Mouse (Mus musculus): ENCODE data around the gene Acadl. TPM values are rescaled to one million over a fixed set of nuclear protein-coding genes. Genes with fewer than 3 reads are reported as not detected.
A peak's percentile ranks its signal among the peaks of the same experiment; 100 is the strongest.

Gene Acadl
- polyA plus RNA-seq, 1 experiment from 2014 or later, result 128 TPM

DNA sequence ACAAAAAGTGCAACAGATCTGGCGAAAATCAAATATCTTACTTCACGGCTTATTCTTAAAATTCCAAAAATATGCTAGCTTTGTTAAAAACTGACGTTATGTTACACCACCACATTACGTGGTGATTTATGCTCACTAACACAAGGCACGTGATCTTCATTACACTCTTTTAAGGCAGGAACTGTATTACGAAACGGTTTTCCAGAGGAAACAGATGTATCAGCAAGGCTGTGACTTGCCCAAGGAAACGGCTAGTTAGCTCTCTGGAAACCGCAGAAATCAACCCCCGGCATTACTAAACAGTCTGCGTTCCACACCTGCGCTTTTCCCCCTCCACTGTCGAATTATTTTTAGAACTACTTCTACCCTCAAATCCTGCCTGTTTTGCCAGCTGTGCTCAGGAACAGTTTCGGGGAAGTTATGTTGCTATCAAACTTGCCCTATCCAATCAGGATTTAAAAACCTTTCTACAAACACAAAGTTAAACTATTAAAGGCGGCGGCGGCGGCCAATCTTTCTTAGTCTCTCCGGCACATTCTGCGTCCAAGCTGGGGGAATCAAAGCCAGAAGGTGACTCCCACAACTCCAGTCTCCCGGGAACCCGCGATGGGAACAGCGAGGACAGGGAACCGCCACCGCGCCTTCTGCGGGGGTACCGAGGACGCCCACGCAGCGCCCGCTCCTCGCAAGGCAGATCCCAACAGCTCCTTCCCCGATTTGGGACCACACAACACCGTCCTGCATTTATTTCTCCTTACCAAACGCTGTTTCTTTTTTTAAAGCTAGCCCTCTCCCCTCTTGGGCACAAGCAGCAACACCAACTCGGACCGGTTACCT is 46.9 kb downstream of the Acadl start:
- Histone ChIP-seq H3K9me3 (ENCODE audit: low read depth, low read length) (no peaks in the 10 kb centered on the region), H3K4me2 (peak overlapping the region; percentile 80), H3K27ac (ENCODE audit: low read depth) (peak overlapping the region; percentile 96), H3K4me3 (ENCODE audit: low read depth, low read length) (peak overlapping the region; percentile 67), H3K9ac (peak overlapping the region; percentile 71), H3K36me3 (ENCODE audit: insufficient read depth) (no peaks in the 10 kb centered on the region), H3K4me1 (ENCODE audit: insufficient read depth) (peaks cover 7% of the 10 kb centered on the region; the same call in 1 of the 2 replicates), H3K27me3 (ENCODE audit: insufficient read depth, low read length) (no peaks in the 10 kb centered on the region)
- WGBS, result under 1% methylated on average over 39 of the region's 39 CpGs
- DNase-seq (peak; percentile 85), ATAC-seq (ENCODE audit: insufficient read depth) (peak; percentile 29; the same call in 1 of the 2 replicates)
- TF ChIP-seq CTCF (IDR thresholded peaks at IDR 0.05; ENCODE audit: low read depth), result no peak

DNA sequence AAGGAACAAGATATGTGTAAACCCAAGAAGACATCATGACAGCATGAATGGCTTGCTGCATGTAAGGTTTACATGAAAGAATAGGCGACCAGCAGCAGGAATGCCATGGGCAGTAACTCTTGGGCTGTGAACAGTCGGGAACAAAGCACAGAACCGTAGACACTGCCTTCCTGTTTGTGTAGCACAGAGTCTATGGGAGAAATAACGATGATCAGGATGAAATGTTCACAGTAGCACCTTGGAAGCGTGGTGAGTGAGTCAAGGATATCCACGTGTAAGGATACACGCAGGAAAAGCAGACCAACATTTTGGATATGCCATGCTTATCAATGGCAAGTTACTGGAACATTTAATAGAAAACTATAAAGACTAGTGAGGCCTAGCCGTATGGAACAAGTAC is 48.3 kb downstream of the Acadl start:
- ATAC-seq (ENCODE audit: insufficient read depth), result no peak
- WGBS, result 22% methylated on average over 8 of the region's 8 CpGs
- Histone ChIP-seq H3K4me1 (ENCODE audit: insufficient read depth) (peaks cover 7% of the 10 kb centered on the region; the same call in 1 of the 2 replicates), H3K9me3 (ENCODE audit: low read depth, low read length) (no peaks in the 10 kb centered on the region), H3K27ac (ENCODE audit: low read depth) (peak overlapping the region; percentile 55), H3K9ac (peak overlapping the region; percentile 9; the same call in 1 of the 2 replicates), H3K27me3 (ENCODE audit: insufficient read depth, low read length) (no peaks in the 10 kb centered on the region), H3K36me3 (ENCODE audit: insufficient read depth) (no peaks in the 10 kb centered on the region), H3K4me2 (peak overlapping the region; percentile 80), H3K4me3 (ENCODE audit: low read depth, low read length) (peak overlapping the region; percentile 67)
- no peak for TF ChIP-seq CTCF (IDR thresholded peaks at IDR 0.05; ENCODE audit: low read depth)
- peak; percentile 43 for DNase-seq

DNA sequence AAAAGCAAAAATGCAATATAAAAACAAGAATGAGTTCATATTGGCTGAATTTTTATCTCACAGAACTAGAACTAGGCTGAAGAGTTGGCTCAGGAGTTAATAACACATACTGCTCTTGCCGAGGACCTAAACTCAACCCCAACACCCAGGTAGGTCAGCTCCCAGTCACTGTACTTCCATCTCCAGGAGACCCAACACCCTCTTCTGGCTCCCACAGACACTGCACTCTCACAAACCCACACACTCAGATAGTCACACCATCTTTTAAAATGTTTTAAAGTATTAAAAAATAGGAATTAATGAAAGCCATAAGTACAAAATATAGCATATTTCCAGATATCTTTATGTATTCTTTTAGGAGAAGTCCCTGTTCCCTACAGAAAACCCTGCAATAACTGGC is 49.9 kb downstream of the Acadl start:
- TF ChIP-seq CTCF (IDR thresholded peaks at IDR 0.05; ENCODE audit: low read depth), result no peak
- 48% methylated on average over 1 of the region's 1 CpGs for WGBS

DNA sequence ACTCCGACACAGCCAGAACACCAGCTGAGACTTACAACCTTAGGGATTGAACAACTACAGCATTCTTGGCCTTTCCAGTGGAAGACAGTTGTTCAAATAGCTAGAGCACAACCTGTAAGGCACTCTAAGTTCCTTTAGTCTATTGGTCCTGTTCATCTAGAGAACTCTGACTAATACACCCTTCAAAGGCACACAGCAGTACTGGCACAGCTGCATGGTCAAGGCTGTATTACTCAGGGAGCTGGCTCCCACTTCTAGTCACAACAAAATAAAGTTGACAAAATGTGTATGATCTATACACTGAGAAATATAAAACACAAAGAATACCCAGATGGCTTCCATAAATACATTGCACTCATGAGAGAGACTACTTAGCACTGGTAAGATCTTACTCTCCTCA is 56.3 kb downstream of the Acadl start:
- ATAC-seq (ENCODE audit: insufficient read depth) (no peak), DNase-seq (no peak)
- no peak for TF ChIP-seq CTCF (IDR thresholded peaks at IDR 0.05; ENCODE audit: low read depth)
- Histone ChIP-seq H3K4me2 (no peak overlapping the region), H3K4me1 (ENCODE audit: insufficient read depth) (no peaks in the 10 kb centered on the region), H3K36me3 (ENCODE audit: insufficient read depth) (peaks cover 3% of the 10 kb centered on the region; the same call in 1 of the 2 replicates), H3K9ac (no peak overlapping the region), H3K9me3 (ENCODE audit: low read depth, low read length) (no peaks in the 10 kb centered on the region), H3K27ac (ENCODE audit: low read depth) (no peak overlapping the region), H3K27me3 (ENCODE audit: insufficient read depth, low read length) (no peaks in the 10 kb centered on the region), H3K4me3 (ENCODE audit: low read depth, low read length) (no peak overlapping the region)
- 75% methylated on average over 1 of the region's 1 CpGs for WGBS

More for the DNA sequence above, 49.9 kb downstream of the Acadl start:
- Histone ChIP-seq H3K9me3 (ENCODE audit: low read depth, low read length) (no peaks in the 10 kb centered on the region), H3K36me3 (ENCODE audit: insufficient read depth) (no peaks in the 10 kb centered on the region), H3K27me3 (ENCODE audit: insufficient read depth, low read length) (no peaks in the 10 kb centered on the region), H3K27ac (ENCODE audit: low read depth) (no peak overlapping the region), H3K9ac (no peak overlapping the region), H3K4me3 (ENCODE audit: low read depth, low read length) (no peak overlapping the region), H3K4me1 (ENCODE audit: insufficient read depth) (peaks cover 7% of the 10 kb centered on the region; the same call in 1 of the 2 replicates), H3K4me2 (0 out of 2 replicates have a peak overlapping the region, but pooled peaks have one; percentile 6)
- ATAC-seq (ENCODE audit: insufficient read depth), result no peak
- no peak for DNase-seq

DNA sequence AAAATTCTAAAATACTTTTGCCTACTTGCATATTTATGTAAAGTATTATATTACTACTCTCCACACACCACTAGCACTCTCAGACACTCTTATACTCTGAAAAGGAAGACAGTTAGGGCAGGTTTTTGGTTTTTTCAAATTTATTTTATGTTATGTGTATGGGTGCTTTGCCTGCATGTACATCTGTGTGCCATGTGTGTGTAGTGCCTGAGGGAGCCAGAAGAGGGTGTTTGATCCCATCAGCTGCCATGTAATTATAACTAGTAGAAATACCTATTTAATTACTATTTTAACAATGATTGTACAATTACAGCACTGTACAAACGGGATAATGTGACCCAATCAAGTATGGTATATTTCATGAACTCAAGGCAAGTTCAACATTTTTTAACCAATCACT is 57.7 kb downstream of the Acadl start:
- WGBS, result 88% methylated on average over 1 of the region's 1 CpGs
- H3K4me3 ChIP-seq (ENCODE audit: low read depth, low read length), result no peak overlapping the region
- H3K9ac ChIP-seq, result no peak overlapping the region
- no peak overlapping the region for H3K4me2 ChIP-seq
- peaks cover 15% of the 10 kb centered on the region for H3K36me3 ChIP-seq (ENCODE audit: insufficient read depth)
- no peaks in the 10 kb centered on the region for H3K9me3 ChIP-seq (ENCODE audit: low read depth, low read length)
- H3K27me3 ChIP-seq (ENCODE audit: insufficient read depth, low read length), result no peaks in the 10 kb centered on the region
- DNase-seq, result no peak
- ATAC-seq (ENCODE audit: insufficient read depth), result no peak
- H3K4me1 ChIP-seq (ENCODE audit: insufficient read depth), result no peaks in the 10 kb centered on the region
- no peak overlapping the region for H3K27ac ChIP-seq (ENCODE audit: low read depth)
- 0 out of 2 replicates have a peak, but pooled peaks have one; percentile 6 for TF ChIP-seq CTCF (IDR thresholded peaks at IDR 0.05; ENCODE audit: low read depth)

DNA sequence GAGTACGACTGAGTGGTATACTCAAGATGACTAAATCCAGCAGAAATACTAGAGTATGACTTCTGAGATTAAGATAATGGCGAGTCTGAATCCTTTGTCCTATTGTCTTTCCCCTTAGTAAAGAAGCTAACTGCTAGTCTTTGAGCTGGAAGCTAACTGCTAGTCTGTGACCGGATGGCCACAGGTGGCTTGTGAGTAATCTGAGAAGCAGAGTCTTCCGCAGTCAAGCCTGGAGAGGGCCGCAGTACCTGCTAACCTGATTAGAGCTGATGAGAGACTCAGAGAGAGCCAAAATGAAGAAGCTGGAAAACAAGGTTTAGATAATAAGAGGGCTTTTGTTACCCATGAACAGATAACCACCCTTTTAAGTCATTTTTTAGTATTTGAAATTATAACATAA is 58.4 kb downstream of the Acadl start:
- ATAC-seq (ENCODE audit: insufficient read depth), result no peak
- peaks cover 22% of the 10 kb centered on the region for H3K36me3 ChIP-seq (ENCODE audit: insufficient read depth)
- H3K27me3 ChIP-seq (ENCODE audit: insufficient read depth, low read length), result no peaks in the 10 kb centered on the region
- TF ChIP-seq CTCF (IDR thresholded peaks at IDR 0.05; ENCODE audit: low read depth), result no peak
- H3K9ac ChIP-seq, result no peak overlapping the region
- no peak for DNase-seq
- no peaks in the 10 kb centered on the region for H3K4me1 ChIP-seq (ENCODE audit: insufficient read depth)
- H3K9me3 ChIP-seq (ENCODE audit: low read depth, low read length), result no peaks in the 10 kb centered on the region
- H3K4me3 ChIP-seq (ENCODE audit: low read depth, low read length), result no peak overlapping the region
- no peak overlapping the region for H3K27ac ChIP-seq (ENCODE audit: low read depth)
- no peak overlapping the region for H3K4me2 ChIP-seq
- whole genome bisulfite sequencing, result 71% methylated on average over 5 of the region's 5 CpGs

DNA sequence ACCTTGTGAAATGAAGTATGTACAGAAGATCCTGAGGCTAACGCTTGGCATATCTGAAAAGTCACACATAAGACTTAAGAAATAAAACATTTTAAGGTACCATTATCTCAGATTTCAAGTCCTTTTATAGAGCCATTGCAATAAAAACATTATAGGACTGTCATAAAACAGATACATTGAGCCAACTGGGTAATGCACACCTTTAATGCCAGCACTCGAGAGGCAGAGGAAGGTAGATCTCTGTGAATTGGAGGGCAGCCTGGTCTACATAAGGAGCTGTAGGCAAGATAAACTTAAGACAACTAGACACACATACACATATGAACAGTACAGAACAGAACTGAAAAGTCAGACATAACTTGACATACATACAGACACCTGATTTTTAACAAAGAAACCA is 65.1 kb downstream of the Acadl start:
- H3K27ac ChIP-seq (ENCODE audit: low read depth), result no peak overlapping the region
- ATAC-seq (ENCODE audit: insufficient read depth) (no peak), DNase-seq (no peak)
- peaks cover 41% of the 10 kb centered on the region for H3K36me3 ChIP-seq (ENCODE audit: insufficient read depth)
- TF ChIP-seq CTCF (IDR thresholded peaks at IDR 0.05; ENCODE audit: low read depth), result no peak
- H3K9me3 ChIP-seq (ENCODE audit: low read depth, low read length), result no peaks in the 10 kb centered on the region
- no peaks in the 10 kb centered on the region for H3K4me1 ChIP-seq (ENCODE audit: insufficient read depth)
- no peak overlapping the region for H3K4me3 ChIP-seq (ENCODE audit: low read depth, low read length)
- no peaks in the 10 kb centered on the region for H3K27me3 ChIP-seq (ENCODE audit: insufficient read depth, low read length)
- 87% methylated on average over 2 of the region's 2 CpGs for WGBS
- no peak overlapping the region for H3K9ac ChIP-seq
- no peak overlapping the region for H3K4me2 ChIP-seq

Data from lung, embryonic 14.5 days (tissue).